Mouse (Mus musculus): ENCODE data around the gene Tmem165.

GRCm38 (mm10) chr5:76194377-76194945 lies 10.8 kb downstream of the Tmem165 start:
- TF ChIP-seq CTCF (IDR thresholded peaks at IDR 0.05; ENCODE audit: insufficient read depth, low read length), result no peak
- TF ChIP-seq POLR2A (IDR thresholded peaks at IDR 0.05; ENCODE audit: borderline replicate concordance, extremely low read depth, low read depth, low read length), result no peak
